Mouse (Mus musculus) intestine, embryonic 15.5 days (tissue): Measurements from ENCODE around the gene Ripply1. TPM values are rescaled to one million over a fixed set of nuclear protein-coding genes. Genes with fewer than 3 reads are reported as not detected.

Experiments used
- ATAC-seq: fragments of 200-750 bp; cut with Nextera tagmentation; 2 replicates; pipeline ENCODE4 v1.8.0; 2017; ENCODE audit warnings: moderate TSS enrichment, moderate library complexity
- H3K27ac ChIP-seq: fragments of 300-500 bp; sonication (generic); 2 replicates; pipeline ENCODE4 v1.5.1; 2015; ENCODE audit warnings: mild to moderate bottlenecking, inconsistent platforms
- H3K27me3 ChIP-seq: fragments of 300-500 bp; sonication (generic); replicated peaks from 2 replicates; pipeline ENCODE4 v1.6.1; 2015; ENCODE audit warnings: inconsistent platforms
- H3K36me3 ChIP-seq: fragments of 300-500 bp; sonication (generic); 2 replicates; pipeline ENCODE4 v1.6.1; 2015; ENCODE audit warnings: inconsistent platforms
- H3K4me1 ChIP-seq: fragments of 300-500 bp; sonication (generic); replicated peaks from 2 replicates; pipeline ENCODE4 v1.6.1; 2015; ENCODE audit warnings: inconsistent platforms
- H3K4me2 ChIP-seq: fragments of 300-500 bp; sonication (generic); replicated peaks from 2 replicates; pipeline ENCODE4 v1.6.1; 2015; ENCODE audit warnings: mild to moderate bottlenecking, inconsistent platforms
- H3K4me3 ChIP-seq: fragments of 300-500 bp; sonication (generic); replicated peaks from 2 replicates; pipeline ENCODE4 v1.5.1; 2015; ENCODE audit warnings: inconsistent platforms
- H3K9ac ChIP-seq: fragments of 300-500 bp; sonication (generic); 2 replicates; pipeline ENCODE4 v1.6.1; 2015; ENCODE audit warnings: inconsistent platforms
- H3K9me3 ChIP-seq: fragments of 300-500 bp; sonication (generic); 2 replicates; pipeline ENCODE4 v1.6.1; 2016; ENCODE audit warnings: inconsistent platforms
- WGBS: fragments of 180-500 bp; shearing (Covaris S2); methylation state at CpG from one replicate; pipeline ENCODE4 v1.1.7; 2015; 5-methylcytosine and 5-hydroxymethylcytosine counted together
- polyA plus RNA-seq: library from polyadenylated mRNA; unstranded; fragments of >200 nt; fragmentation: Nextera tagmentation; extraction: Ambion mirVana; gene quantifications from 2 replicates; pipeline ENCODE4 v1.2.1, GENCODE M21; 2015

Ripply1 gene
- not detected in 2 replicates for polyA plus RNA-seq

DNA sequence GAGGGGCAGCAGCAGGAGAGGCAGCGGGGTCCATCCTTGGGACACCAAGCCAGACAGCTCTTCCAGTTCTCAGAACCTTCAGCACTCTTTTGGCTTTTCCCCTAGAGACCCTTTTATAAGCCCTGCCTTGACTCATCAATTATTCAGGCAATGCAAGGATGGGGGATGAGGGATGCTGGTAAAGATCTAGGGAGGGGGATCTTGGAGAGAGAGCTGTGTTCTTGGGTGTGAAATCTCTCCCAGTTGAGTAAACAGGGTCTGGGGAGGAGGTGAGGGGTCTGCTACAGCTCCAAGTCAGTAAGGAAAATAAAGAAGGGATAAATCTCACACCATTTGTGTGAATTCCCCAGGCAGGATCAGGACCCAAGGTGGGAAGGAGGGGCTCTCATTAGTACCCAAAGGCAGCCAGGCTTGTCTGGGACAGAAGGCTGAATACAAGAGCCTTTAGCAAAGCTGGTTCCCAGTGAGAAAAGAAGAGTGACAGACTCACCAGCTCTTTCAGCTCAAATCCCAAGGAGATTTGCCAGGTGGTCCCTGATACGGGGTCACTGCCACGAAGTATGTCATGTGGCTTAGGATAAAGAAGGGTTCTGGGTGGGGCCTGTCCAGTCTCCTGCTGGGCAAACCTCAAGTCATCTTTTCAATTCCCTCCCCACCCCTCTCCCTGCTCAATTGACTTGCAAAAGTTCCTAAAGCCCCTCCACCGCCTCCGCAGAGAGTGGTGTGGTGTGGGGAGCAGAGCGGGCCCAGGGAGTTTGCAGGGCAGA is at the start of gene Ripply1:
TSS of gene Ripply1 (minus strand) at position 76 of the 767 bp plus-strand sequence.
- Histone ChIP-seq H3K27ac (no peak within 1 kb of the TSS), H3K9me3 (no peaks in the 10 kb centered on the region), H3K27me3 (0 out of 2 replicates have a peak, but pooled peaks cover 5% of the 10 kb centered on the region), H3K4me2 (no peak within 1 kb of the TSS), H3K9ac (no peak within 1 kb of the TSS), H3K4me3 (no peak within 1 kb of the TSS), H3K36me3 (no peaks in the 10 kb centered on the region), H3K4me1 (no peaks in the 10 kb centered on the region)
- no peak for ATAC-seq
- WGBS = 61% methylated on average over 6 of the region's 6 CpGs

DNA sequence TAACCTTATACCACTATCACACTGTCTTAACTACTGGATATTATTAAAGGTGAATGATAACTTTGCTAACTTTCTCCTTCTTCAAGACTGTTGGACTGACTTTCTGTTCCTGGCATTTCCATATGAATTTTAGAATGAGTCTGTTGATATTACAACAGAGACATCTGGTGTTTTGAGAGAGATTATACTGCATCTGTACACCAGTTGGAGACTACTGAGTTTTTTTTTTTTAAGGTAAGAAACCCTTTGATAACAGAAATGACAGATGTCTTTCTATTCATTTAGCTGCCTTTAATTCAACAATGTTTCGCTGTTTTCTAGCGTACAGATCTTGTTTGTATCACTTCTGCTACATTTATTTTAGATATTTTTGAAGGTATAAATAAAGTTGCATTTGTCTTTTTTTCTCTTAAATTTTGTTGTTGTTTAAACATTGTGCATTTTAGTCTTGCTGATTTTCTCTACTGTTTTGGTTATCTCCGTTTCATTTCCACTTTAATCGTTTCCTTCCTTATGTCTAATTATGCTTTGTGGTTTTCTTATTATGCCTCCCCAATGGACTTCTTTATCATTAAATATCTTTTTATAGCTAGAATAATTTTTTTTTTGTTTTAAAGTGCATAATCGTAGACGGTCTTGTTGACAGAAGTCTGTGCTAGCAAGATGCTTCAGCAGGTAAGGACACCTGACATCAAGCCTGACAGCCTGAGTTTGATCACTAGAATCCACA is 46.4 kb upstream of the Ripply1 start:
- no peak for ATAC-seq
- 90% methylated on average over 6 of the region's 6 CpGs for WGBS
- H3K4me1 ChIP-seq = no peaks in the 10 kb centered on the region
- no peak overlapping the region for H3K4me2 ChIP-seq
- H3K27ac ChIP-seq = no peak overlapping the region
- H3K36me3 ChIP-seq = no peaks in the 10 kb centered on the region
- no peaks in the 10 kb centered on the region for H3K9me3 ChIP-seq
- H3K27me3 ChIP-seq = no peaks in the 10 kb centered on the region
- no peak overlapping the region for H3K9ac ChIP-seq
- H3K4me3 ChIP-seq = no peak overlapping the region

DNA sequence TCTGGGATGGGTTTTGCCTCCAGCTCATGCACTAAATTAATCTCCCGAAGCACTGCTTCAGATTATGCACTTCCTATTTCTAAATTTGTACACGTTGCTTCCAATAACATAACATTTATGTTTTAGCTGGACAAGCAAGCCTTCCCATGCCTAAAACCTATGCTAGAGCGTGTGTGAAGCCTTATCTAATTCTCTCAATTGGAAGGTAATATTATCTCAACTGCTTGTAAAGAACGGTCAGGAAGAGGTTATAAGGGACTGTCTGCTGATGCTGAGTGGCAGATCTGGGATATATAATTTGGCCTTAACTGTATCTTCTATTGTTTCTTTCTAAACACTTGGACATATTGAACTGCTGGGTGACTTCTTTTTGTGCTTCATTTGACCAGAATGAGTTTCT is 44.8 kb upstream of the Ripply1 start:
- 84% methylated on average over 4 of the region's 4 CpGs for WGBS
- Histone ChIP-seq H3K4me2 (no peak overlapping the region), H3K36me3 (no peaks in the 10 kb centered on the region), H3K9me3 (no peaks in the 10 kb centered on the region), H3K4me1 (no peaks in the 10 kb centered on the region), H3K27me3 (no peaks in the 10 kb centered on the region), H3K4me3 (no peak overlapping the region), H3K27ac (no peak overlapping the region), H3K9ac (no peak overlapping the region)
- ATAC-seq = no peak

DNA sequence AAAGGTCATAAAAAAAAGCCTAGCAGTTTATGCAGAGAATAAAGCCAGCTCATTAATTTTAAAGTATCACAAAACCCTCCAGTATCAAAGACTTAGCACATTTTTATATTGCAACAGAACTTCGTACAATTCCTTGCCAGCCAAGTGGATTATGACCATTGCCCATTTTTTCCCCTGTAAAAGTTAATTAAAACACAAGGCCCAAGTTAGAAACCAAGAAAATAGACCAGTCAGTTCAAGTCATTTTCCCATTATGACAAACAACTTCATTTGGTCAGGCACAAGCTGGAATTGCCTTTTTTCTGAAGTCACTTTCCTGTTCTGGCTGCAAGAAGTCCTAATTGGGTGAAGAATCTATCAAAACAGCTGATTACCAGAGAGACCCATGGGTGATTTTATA is 43.2 kb upstream of the Ripply1 start:
- H3K4me1 ChIP-seq = no peaks in the 10 kb centered on the region
- H3K4me3 ChIP-seq = no peak overlapping the region
- H3K27me3 ChIP-seq = no peaks in the 10 kb centered on the region
- no peaks in the 10 kb centered on the region for H3K36me3 ChIP-seq
- 88% methylated on average over 1 of the region's 1 CpGs for WGBS
- H3K9me3 ChIP-seq = no peaks in the 10 kb centered on the region
- no peak overlapping the region for H3K27ac ChIP-seq
- ATAC-seq = no peak
- no peak overlapping the region for H3K4me2 ChIP-seq
- no peak overlapping the region for H3K9ac ChIP-seq

DNA sequence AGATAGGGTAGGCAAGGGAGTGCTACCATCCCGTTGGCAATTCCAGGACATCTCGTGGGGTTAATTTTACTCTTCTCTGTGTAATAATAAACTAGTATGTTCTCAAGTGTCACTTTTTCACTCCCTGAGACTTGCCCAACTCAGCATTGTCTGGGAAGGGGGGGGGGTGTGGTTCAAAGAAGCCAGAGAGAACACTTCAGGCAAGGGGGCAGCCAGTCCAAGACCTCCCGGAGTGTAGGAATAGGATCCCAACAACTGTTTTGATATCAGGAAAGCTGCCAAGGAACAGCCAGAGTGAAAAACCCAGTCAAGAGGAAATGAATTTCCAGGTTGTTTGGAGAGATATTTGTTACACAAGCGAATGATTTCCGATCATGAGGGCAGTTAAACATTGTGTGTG is 33.0 kb upstream of the Ripply1 start:
- Histone ChIP-seq H3K27ac (no peak overlapping the region), H3K27me3 (no peaks in the 10 kb centered on the region), H3K9me3 (no peaks in the 10 kb centered on the region), H3K36me3 (no peaks in the 10 kb centered on the region), H3K4me1 (no peaks in the 10 kb centered on the region), H3K9ac (no peak overlapping the region), H3K4me2 (no peak overlapping the region), H3K4me3 (no peak overlapping the region)
- 67% methylated on average over 5 of the region's 5 CpGs for WGBS
- no peak for ATAC-seq

DNA sequence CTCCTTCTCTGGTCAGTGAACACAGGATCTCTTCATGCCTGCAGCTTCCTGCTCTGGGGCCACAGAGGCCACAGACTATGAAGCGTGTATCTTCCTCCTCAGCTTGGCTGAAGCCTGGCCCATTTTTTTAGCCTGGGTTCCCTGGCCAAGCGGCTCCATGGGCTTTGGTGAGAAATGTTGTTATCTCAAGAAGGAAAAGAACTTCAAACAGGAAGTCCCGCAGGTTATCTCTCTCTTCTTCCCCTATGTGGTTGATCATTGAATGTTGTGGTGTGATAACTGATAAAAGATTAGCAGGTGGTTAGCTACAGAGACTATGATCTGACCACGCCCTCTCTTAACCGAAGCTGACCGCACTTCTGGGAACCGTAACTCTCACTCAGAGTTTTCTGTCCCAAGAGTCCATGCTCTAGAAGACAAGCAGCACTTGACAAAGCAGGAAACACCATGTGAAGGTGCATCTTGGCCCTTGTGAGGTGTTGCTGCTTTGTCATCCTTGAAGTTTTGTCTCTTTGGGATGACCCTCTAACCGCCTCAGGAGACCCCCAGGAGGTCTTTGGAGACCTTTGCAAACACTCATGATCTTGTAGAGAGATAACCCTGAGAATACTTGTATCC is 32.0 kb upstream of the Ripply1 start:
- Histone ChIP-seq H3K4me3 (no peak overlapping the region), H3K9ac (no peak overlapping the region), H3K4me1 (no peaks in the 10 kb centered on the region), H3K36me3 (no peaks in the 10 kb centered on the region), H3K27me3 (no peaks in the 10 kb centered on the region), H3K27ac (0 out of 2 replicates have a peak overlapping the region, but pooled peaks have one; percentile 44), H3K4me2 (no peak overlapping the region), H3K9me3 (no peaks in the 10 kb centered on the region)
- ATAC-seq = peak; percentile 51
- WGBS = 71% methylated on average over 8 of the region's 8 CpGs

DNA sequence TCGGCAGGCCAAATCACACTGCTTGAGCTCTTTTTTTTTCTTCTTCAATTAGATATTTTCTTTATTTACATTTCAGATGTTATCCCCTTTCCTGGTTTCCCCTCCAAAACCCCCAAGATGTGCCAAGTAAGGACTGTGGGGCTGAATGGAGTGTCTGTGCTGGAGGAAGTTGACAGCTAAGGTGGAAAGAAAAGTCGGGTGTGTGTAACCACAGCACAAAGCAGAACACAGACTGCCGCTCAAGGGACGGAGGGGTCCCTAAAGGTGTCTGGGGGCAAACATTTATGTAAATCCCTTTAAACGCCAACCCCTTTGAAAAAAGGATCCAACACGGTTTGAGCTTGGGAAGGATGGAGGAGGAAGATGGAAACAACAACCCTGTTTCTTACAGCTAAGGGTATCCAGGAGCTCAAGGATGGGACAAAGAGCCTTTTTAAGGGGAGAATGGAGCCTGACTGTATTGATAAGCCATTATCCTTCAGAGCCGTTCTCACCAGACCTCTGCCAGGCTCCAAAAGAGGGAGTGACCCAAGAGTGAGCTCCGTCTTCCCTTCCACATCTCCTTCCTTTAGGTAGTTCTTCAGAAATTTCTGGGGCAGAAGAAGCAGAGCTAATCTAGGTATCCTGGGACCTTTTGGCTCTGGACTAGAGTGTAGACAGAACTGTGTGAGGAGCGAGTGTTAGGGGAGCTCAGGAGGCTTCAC is 31.3 kb upstream of the Ripply1 start:
- ATAC-seq = peak; percentile 13
- no peaks in the 10 kb centered on the region for H3K9me3 ChIP-seq
- H3K4me3 ChIP-seq = no peak overlapping the region
- no peaks in the 10 kb centered on the region for H3K4me1 ChIP-seq
- H3K27me3 ChIP-seq = no peaks in the 10 kb centered on the region
- no peak overlapping the region for H3K9ac ChIP-seq
- no peaks in the 10 kb centered on the region for H3K36me3 ChIP-seq
- 0 out of 2 replicates have a peak overlapping the region, but pooled peaks have one; percentile 44 for H3K27ac ChIP-seq
- 76% methylated on average over 9 of the region's 9 CpGs for WGBS
- no peak overlapping the region for H3K4me2 ChIP-seq

DNA sequence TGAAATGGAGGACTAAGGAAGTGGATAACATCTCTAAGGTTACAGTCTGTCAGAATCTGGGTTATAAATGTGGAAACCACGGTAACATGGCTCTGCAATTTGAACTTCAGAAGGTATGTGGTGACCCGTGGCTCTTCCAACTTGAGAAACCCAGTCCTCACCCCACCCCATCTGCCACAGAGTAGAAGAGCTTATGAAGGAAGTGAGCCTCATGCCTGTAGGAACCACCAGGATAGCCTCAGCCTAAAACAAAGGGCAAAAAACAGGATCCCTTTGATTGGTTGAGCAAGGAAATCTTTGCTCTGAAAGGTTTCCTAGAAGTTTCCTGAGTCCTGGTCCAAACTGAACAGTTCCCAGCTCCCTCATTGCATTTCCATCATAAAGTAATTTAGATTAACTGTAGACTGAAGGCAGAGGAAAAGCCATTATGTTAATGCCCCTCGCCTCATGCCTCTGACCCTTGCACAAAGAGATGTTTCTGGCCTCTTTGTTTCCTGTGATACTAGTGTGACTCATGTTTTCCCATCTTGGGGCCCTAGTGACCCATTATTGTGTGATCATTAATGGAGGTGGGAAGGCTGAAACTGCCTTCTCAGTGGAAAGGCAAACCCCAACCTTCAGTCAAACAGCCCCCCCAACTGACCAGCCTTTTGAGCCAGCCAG is 30.6 kb upstream of the Ripply1 start:
- Histone ChIP-seq H3K36me3 (no peaks in the 10 kb centered on the region), H3K9ac (no peak overlapping the region), H3K4me2 (0 out of 2 replicates have a peak overlapping the region, but pooled peaks have one; percentile 4), H3K27me3 (no peaks in the 10 kb centered on the region), H3K9me3 (no peaks in the 10 kb centered on the region), H3K4me1 (no peaks in the 10 kb centered on the region), H3K4me3 (no peak overlapping the region), H3K27ac (0 out of 2 replicates have a peak overlapping the region, but pooled peaks have one; percentile 22)
- ATAC-seq = peak; percentile 85
- WGBS = 65% methylated on average over 3 of the region's 3 CpGs

DNA sequence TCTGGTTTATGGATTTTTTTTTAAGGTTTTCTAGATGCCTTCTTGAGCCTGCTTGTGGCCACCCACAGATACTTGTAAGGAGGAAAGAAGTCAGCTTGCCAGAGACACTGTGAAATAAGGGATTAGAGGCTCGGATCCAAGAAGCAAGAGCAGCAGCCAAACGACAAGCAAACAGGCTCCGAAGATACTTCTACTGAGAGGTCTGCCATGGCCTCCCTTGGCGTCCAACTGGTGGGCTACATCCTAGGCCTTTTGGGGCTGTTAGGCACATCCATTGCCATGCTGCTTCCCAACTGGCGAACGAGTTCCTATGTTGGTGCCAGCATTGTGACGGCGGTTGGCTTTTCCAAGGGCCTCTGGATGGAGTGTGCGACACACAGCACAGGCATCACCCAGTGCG is 26.3 kb upstream of the Ripply1 start:
- peak overlapping the region; percentile 30; the same call in 1 of the 2 replicates for H3K4me2 ChIP-seq
- H3K27ac ChIP-seq = peak overlapping the region; percentile 32; the same call in 1 of the 2 replicates
- H3K4me3 ChIP-seq = peak overlapping the region; percentile 24

DNA sequence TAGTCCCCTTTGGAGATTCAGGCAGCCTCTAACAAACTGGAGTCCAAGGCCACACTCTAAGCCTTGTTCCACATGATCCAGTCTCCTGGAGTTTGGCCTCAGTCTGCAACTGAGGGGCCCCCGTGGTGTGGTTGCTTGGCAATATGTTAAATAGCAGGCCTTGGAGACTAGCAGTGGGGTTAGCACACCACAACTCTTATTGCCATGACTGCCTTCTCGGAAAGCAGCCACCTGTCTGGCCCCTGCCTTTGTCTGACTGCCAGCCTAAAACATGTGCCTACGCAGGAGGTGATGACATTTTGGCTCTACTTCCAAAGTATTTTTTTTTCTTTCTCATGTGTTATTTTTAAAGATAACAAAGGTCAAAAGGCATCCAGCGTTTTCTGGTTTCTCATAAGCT is 25.9 kb upstream of the Ripply1 start:
- Histone ChIP-seq H3K9me3 (no peaks in the 10 kb centered on the region), H3K27ac (peak overlapping the region; percentile 45), H3K36me3 (no peaks in the 10 kb centered on the region), H3K4me3 (no peak overlapping the region), H3K4me1 (no peaks in the 10 kb centered on the region), H3K9ac (no peak overlapping the region), H3K27me3 (no peaks in the 10 kb centered on the region), H3K4me2 (no peak overlapping the region)
- 46% methylated on average over 4 of the region's 4 CpGs for WGBS
- peak; percentile 78 for ATAC-seq

More for the DNA sequence above, 26.3 kb upstream of the Ripply1 start:
- no peak for ATAC-seq
- H3K9ac ChIP-seq = no peak overlapping the region
- no peaks in the 10 kb centered on the region for H3K4me1 ChIP-seq
- H3K27me3 ChIP-seq = no peaks in the 10 kb centered on the region
- H3K9me3 ChIP-seq = no peaks in the 10 kb centered on the region
- no peaks in the 10 kb centered on the region for H3K36me3 ChIP-seq
- WGBS = 82% methylated on average over 10 of the region's 10 CpGs

DNA sequence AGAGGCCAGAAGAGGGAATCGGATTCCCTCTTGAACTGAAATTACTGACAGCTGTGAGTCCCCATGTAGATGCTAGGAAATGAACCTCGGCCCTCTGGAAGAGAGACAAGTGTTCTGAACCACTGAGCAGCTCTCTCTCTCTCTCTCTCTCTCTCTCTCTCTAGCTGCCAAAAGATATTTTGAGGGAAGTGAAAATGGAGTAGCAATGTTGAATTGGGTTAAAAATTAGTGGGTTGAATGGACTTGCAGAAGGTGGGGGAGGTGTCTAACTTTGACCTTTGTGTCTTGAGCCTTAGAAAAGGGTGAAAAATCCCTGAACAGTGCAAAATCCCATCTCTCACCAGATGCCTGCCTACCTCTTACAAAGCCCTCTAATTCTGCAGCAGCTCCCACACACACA is 25.2 kb upstream of the Ripply1 start:
- H3K27ac ChIP-seq = peak overlapping the region; percentile 45; the same call in 1 of the 2 replicates
- H3K9ac ChIP-seq = no peak overlapping the region
- WGBS = 62% methylated on average over 2 of the region's 2 CpGs
- no peak overlapping the region for H3K4me3 ChIP-seq
- no peaks in the 10 kb centered on the region for H3K36me3 ChIP-seq
- ATAC-seq = peak; percentile 26; the same call in 1 of the 2 replicates
- no peaks in the 10 kb centered on the region for H3K27me3 ChIP-seq
- no peaks in the 10 kb centered on the region for H3K9me3 ChIP-seq
- H3K4me2 ChIP-seq = no peak overlapping the region
- no peaks in the 10 kb centered on the region for H3K4me1 ChIP-seq
